Mouse (Mus musculus) olfactory bulb, adult 2 months (tissue): ENCODE results near the gene Lrrc10b.

Experiments used
- CTCF ChIP-seq: fragments of 200-500 bp; IDR thresholded peaks from 2 replicates; pipeline ENCODE4 v1.5.1; 2012; ENCODE audit warnings: low read depth, mild to moderate bottlenecking, low read length, moderate library complexity; ENCODE audit not compliant: insufficient read depth
- POLR2A ChIP-seq: fragments of 200-500 bp; IDR thresholded peaks from 2 replicates; pipeline ENCODE4 v1.6.1; 2012; ENCODE audit warnings: mild to moderate bottlenecking, low read depth, low read length, moderate library complexity; ENCODE audit not compliant: insufficient read depth

- TF ChIP-seq CTCF (no peak), POLR2A (no peak)
Measured at GRCm38 (mm10) chr19:10457484-10457800, 169 bp upstream of the Lrrc10b start.
